11 mouse cellular contexts compared by ENCODE assay signal in the genomic region with DNA sequence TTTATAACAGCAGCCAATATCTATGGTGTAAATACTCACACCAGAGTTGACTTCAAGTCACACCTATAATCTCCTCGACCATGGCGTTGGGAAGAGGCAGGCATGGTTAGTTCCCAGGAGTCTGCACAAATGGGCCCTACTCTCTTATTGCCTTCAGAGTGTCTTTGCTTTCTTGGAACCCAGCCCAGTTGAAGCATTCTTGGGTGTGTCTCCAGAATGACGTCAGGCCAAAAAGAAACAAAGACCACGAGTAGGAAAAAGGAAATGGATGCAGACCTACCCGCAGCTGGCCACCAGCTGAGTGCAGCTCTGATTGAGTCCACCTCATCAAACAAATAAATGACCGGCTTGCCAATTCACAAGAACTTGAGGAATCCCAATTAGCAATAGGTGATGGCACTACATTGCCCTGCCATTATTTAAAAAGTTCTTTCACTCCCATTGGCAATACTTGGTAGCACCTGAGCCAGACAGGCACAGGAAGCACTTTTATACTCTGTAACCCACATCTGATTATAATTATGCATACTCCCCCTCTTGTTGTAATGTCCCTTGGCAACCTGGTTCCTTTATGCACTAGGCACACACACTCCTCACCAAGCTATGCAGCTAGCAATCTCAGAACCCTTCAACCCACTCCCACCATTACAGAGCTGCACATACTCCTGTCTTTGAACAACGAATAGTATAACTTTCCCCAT. TPM values are rescaled to one million over a fixed set of nuclear protein-coding genes. Genes with fewer than 3 reads are reported as not detected.
DNase-seq lines count a peak whose midpoint lies in the region; ATAC-seq lines count a peak whose summit lies in the region.
"Had no signal": no experiment of that assay in that cellular context is flagged by ENCODE, and none has a peak within 500 bp of the region (broad histone marks: within the 10 kb centered on the region; RNA-seq: fewer than 3 reads in every experiment).

No protein-coding gene starts in this region.

- H3K4me2 ChIP-seq in lung, embryonic 16.5 days (ENCODE audit: low read depth, low read length): no peak overlapping the region
- H3K4me2 ChIP-seq: embryonic facial prominence, embryonic 15.5 days; neural tube, embryonic 13.5 days had no signal

- peak; percentile 56 for DNase-seq in 416B (ENCODE audit: low read depth)
- DNase-seq in NIH3T3 (ENCODE audit: low read depth): peak; percentile 69
- DNase-seq in heart, postnatal 25 days (ENCODE audit: low spot score): peak; percentile 20
- no peak for DNase-seq in cerebellum, postnatal 14 days
- DNase-seq in left cerebral cortex, adult 9 months (ENCODE audit: low spot score in 2 of 2): no peak
- no peak for DNase-seq in frontal cortex, postnatal 25 days (ENCODE audit: low spot score in 2 of 2)
- DNase-seq in ovary, adult 18-20 months (ENCODE audit: low spot score): no peak
- DNase-seq: layer of hippocampus, postnatal 36 days had no signal

- no peaks in the 10 kb centered on the region for H3K9me3 ChIP-seq in lung, embryonic 16.5 days (ENCODE audit: control insufficient read depth, low read length)
- H3K9me3 ChIP-seq: embryonic facial prominence, embryonic 15.5 days; neural tube, embryonic 13.5 days had no signal

- no peaks in the 10 kb centered on the region for H3K27me3 ChIP-seq in lung, embryonic 16.5 days (ENCODE audit: control insufficient read depth, insufficient read depth, low read depth, low read length)
- H3K27me3 ChIP-seq: embryonic facial prominence, embryonic 15.5 days; neural tube, embryonic 13.5 days had no signal

- peak overlapping the region; percentile 29; the same call in 1 of the 2 replicates for H3K27ac ChIP-seq in lung, embryonic 16.5 days (ENCODE audit: low read length)
- H3K27ac ChIP-seq: embryonic facial prominence, embryonic 15.5 days; neural tube, embryonic 13.5 days had no signal

- ATAC-seq in lung, embryonic 16.5 days (ENCODE audit: low read depth): peak; percentile 65; the same call in 1 of the 2 replicates

- H3K4me1 ChIP-seq in lung, embryonic 16.5 days (replicated peaks; ENCODE audit: control insufficient read depth, insufficient read depth, low read length): peaks cover 4% of the 10 kb centered on the region
- H3K4me1 ChIP-seq: neural tube, embryonic 13.5 days had no signal

- H3K4me3 ChIP-seq in lung, embryonic 16.5 days (ENCODE audit: low read length): no peak overlapping the region
- H3K4me3 ChIP-seq: embryonic facial prominence, embryonic 15.5 days; neural tube, embryonic 13.5 days had no signal

- H3K36me3 ChIP-seq in lung, embryonic 16.5 days (ENCODE audit: control insufficient read depth, insufficient read depth, low read length): no peaks in the 10 kb centered on the region
- H3K36me3 ChIP-seq: embryonic facial prominence, embryonic 15.5 days; neural tube, embryonic 13.5 days had no signal

- H3K9ac ChIP-seq in lung, embryonic 16.5 days (ENCODE audit: low read length): no peak overlapping the region
- H3K9ac ChIP-seq: embryonic facial prominence, embryonic 15.5 days; neural tube, embryonic 13.5 days had no signal

- intact Hi-C loops in heart, postnatal 25 days (cut with DNase I): loop anchor here (2.0 kb wide), 1 partner anchor 33 kb away; no protein-coding TSS in a partner anchor

- 29% methylated on average over 7 of the region's 7 CpGs for WGBS in lung, embryonic 16.5 days

RNA-seq across cellular contexts. Expression of a gene that starts 34.3 kb away (rescaled TPM):
- total RNA-seq in heart, postnatal 25 days (2021): 100 to 1,000 TPM; 119 to 131 TPM
- polyA plus RNA-seq in lung, embryonic 16.5 days (2015; fragmentation: Nextera tagmentation; extraction: Ambion mirVana): 52.4 and 53.0 TPM in 2 replicates

Comparison
In these comparisons a context has a peak if more than half of its experiments do, and no peak if none do; other contexts are left out.
1. DNase-seq: peak in 416B (single experiment), NIH3T3 (single experiment) and heart, postnatal 25 days (single experiment); none in cerebellum, postnatal 14 days (0 of 2), left cerebral cortex, adult 9 months (0 of 2), frontal cortex, postnatal 25 days (0 of 2) and ovary, adult 18-20 months (single experiment).